Mouse (Mus musculus) intestine, postnatal 0 days (tissue): Measurements from ENCODE around the gene Klhl5. TPM values are rescaled to one million over a fixed set of nuclear protein-coding genes. Genes with fewer than 3 reads are reported as not detected.

ENCODE experiments used
- ATAC-seq: fragments of 200-750 bp; cut with Nextera tagmentation; 2 replicates; pipeline ENCODE4 v1.8.0; 2017; ENCODE audit warnings: mild to moderate bottlenecking, moderate TSS enrichment, moderate library complexity
- H3K27ac ChIP-seq: fragments of 300-500 bp; sonication (generic); 2 replicates; pipeline ENCODE4 v1.5.1; 2014; ENCODE audit warnings: mild to moderate bottlenecking, low read depth, low read length, moderate library complexity
- H3K27me3 ChIP-seq: fragments of 300-500 bp; sonication (generic); replicated peaks from 2 replicates; pipeline ENCODE4 v1.6.1; 2014; ENCODE audit warnings: low read length, mixed read lengths; ENCODE audit not compliant: control insufficient read depth, insufficient read depth
- H3K36me3 ChIP-seq: fragments of 300-500 bp; sonication (generic); 2 replicates; pipeline ENCODE4 v1.6.1; 2014; ENCODE audit warnings: mild to moderate bottlenecking, moderate library complexity; ENCODE audit not compliant: control insufficient read depth, insufficient read depth
- H3K4me1 ChIP-seq: fragments of 300-500 bp; sonication (generic); replicated peaks from 2 replicates; pipeline ENCODE4 v1.6.1; 2014; ENCODE audit warnings: antibody characterized with exemption, low read length, mixed read lengths; ENCODE audit not compliant: control insufficient read depth, insufficient read depth
- H3K4me2 ChIP-seq: fragments of 300-500 bp; sonication (generic); replicated peaks from 2 replicates; pipeline ENCODE4 v1.6.1; 2014; ENCODE audit warnings: low read depth, mild to moderate bottlenecking, moderate library complexity
- H3K4me3 ChIP-seq: fragments of 300-500 bp; sonication (generic); 2 replicates; pipeline ENCODE4 v1.5.1; 2014; ENCODE audit warnings: low read depth, low read length
- H3K9ac ChIP-seq: fragments of 300-500 bp; sonication (generic); 2 replicates; pipeline ENCODE4 v1.6.1; 2014; ENCODE audit warnings: mild to moderate bottlenecking, low read depth, low read length
- H3K9me3 ChIP-seq: fragments of 300-500 bp; sonication (generic); 2 replicates; pipeline ENCODE4 v1.6.1; 2016; ENCODE audit warnings: mixed run types; ENCODE audit not compliant: control insufficient read depth
- CTCF ChIP-seq: sonication (generic); IDR thresholded peaks from 2 replicates; pipeline ENCODE4 v1.5.1; 2016; ENCODE audit warnings: low read depth, mild to moderate bottlenecking, control low read depth, antibody characterized with exemption, moderate library complexity
- WGBS: fragments of 180-500 bp; shearing (Covaris S2); extraction: QIAGEN DNeasy Blood & Tissue Kit; methylation state at CpG from one replicate; pipeline ENCODE4 v1.1.7; 2014; 5-methylcytosine and 5-hydroxymethylcytosine counted together
- polyA plus RNA-seq: library from polyadenylated mRNA; unstranded; fragments of >200 nt; fragmentation: Nextera tagmentation; extraction: Ambion mirVana; gene quantifications from 2 replicates; pipeline ENCODE4 v1.2.1, GENCODE M21; 2015

Klhl5 gene
- polyA plus RNA-seq, 1 experiment from 2014 or later = 7.7 TPM

GRCm38 (mm10) chr5:65145499-65146101 lies 38.3 kb downstream of the Klhl5 start:
- Histone ChIP-seq H3K4me3 (no peak overlapping the region), H3K4me2 (no peak overlapping the region), H3K27ac (no peak overlapping the region), H3K9ac (no peak overlapping the region), H3K36me3 (peaks cover 27% of the 10 kb centered on the region), H3K27me3 (no peaks in the 10 kb centered on the region), H3K4me1 (no peaks in the 10 kb centered on the region), H3K9me3 (no peaks in the 10 kb centered on the region)
- TF ChIP-seq CTCF = no peak
- WGBS = 91% methylated on average over 9 of the region's 9 CpGs
- no peak for ATAC-seq

- ATAC-seq = no peak
- no peaks in the 10 kb centered on the region for H3K4me1 ChIP-seq
- peaks cover 22% of the 10 kb centered on the region for H3K36me3 ChIP-seq
- H3K27me3 ChIP-seq = no peaks in the 10 kb centered on the region
- H3K4me2 ChIP-seq = no peak overlapping the region
- H3K27ac ChIP-seq = no peak overlapping the region
- H3K4me3 ChIP-seq = no peak overlapping the region
- TF ChIP-seq CTCF = no peak
- no peaks in the 10 kb centered on the region for H3K9me3 ChIP-seq
- 81% methylated on average over 6 of the region's 6 CpGs for WGBS
- no peak overlapping the region for H3K9ac ChIP-seq
These were observed 39.4 kb downstream of the Klhl5 start for GRCm38 (mm10) chr5:65146749-65147148.

- TF ChIP-seq CTCF = no peak
- H3K4me1 ChIP-seq = no peaks in the 10 kb centered on the region
- 96% methylated on average over 6 of the region's 6 CpGs for WGBS
- H3K27ac ChIP-seq = no peak overlapping the region
- H3K9ac ChIP-seq = no peak overlapping the region
- H3K4me2 ChIP-seq = no peak overlapping the region
- no peak overlapping the region for H3K4me3 ChIP-seq
- H3K36me3 ChIP-seq = peaks cover 17% of the 10 kb centered on the region
- no peaks in the 10 kb centered on the region for H3K9me3 ChIP-seq
- ATAC-seq = no peak
- H3K27me3 ChIP-seq = no peaks in the 10 kb centered on the region
These were observed 42.4 kb downstream of the Klhl5 start for GRCm38 (mm10) chr5:65149706-65150105.

- Histone ChIP-seq H3K4me3 (no peak overlapping the region), H3K4me2 (no peak overlapping the region), H3K27me3 (no peaks in the 10 kb centered on the region), H3K9ac (no peak overlapping the region), H3K36me3 (peaks cover 15% of the 10 kb centered on the region), H3K9me3 (no peaks in the 10 kb centered on the region), H3K27ac (no peak overlapping the region; the same call in 1 of the 2 replicates), H3K4me1 (no peaks in the 10 kb centered on the region)
- no peak for TF ChIP-seq CTCF
- ATAC-seq = no peak
- WGBS = 89% methylated on average over 8 of the region's 8 CpGs
These were observed 43.1 kb downstream of the Klhl5 start for GRCm38 (mm10) chr5:65150376-65150955.

- whole genome bisulfite sequencing = 71% methylated on average over 3 of the region's 3 CpGs
- Histone ChIP-seq H3K9ac (no peak overlapping the region), H3K4me3 (no peak overlapping the region), H3K9me3 (no peaks in the 10 kb centered on the region), H3K4me1 (no peaks in the 10 kb centered on the region), H3K27ac (no peak overlapping the region), H3K36me3 (peaks cover 15% of the 10 kb centered on the region), H3K27me3 (no peaks in the 10 kb centered on the region), H3K4me2 (no peak overlapping the region)
- no peak for ATAC-seq
- no peak for TF ChIP-seq CTCF
These were observed 43.9 kb downstream of the Klhl5 start for GRCm38 (mm10) chr5:65151276-65151675.

- Histone ChIP-seq H3K4me3 (no peak overlapping the region), H3K36me3 (peaks cover 15% of the 10 kb centered on the region), H3K27ac (no peak overlapping the region), H3K4me2 (no peak overlapping the region), H3K9me3 (no peaks in the 10 kb centered on the region), H3K4me1 (no peaks in the 10 kb centered on the region), H3K9ac (no peak overlapping the region), H3K27me3 (no peaks in the 10 kb centered on the region)
- TF ChIP-seq CTCF = no peak
- whole genome bisulfite sequencing = 89% methylated on average over 5 of the region's 5 CpGs
- ATAC-seq = no peak
These were observed 44.4 kb downstream of the Klhl5 start for GRCm38 (mm10) chr5:65151767-65152166.
